Mouse (Mus musculus) erythroid progenitor cell, adult 5-6 weeks (primary cell): ENCODE data around the gene Stat6. TPM values are rescaled to one million over a fixed set of nuclear protein-coding genes. Genes with fewer than 3 reads are reported as not detected.

Experiments used
- ATAC-seq: replicated peaks from 2 replicates; pipeline ENCODE4 v1.8.0; 2016; ENCODE audit warnings: moderate number of reproducible peaks, mild to moderate bottlenecking, moderate TSS enrichment, inconsistent platforms; ENCODE audit not compliant: poor library complexity, low FRiP score, severe bottlenecking
- total RNA-seq, 2 experiments: library from RNA; stranded (forward) in 1 of 2; stranded (reverse) in 1 of 2; fragments of 150-400 nt in 1 of 2; fragments of 186-747, 209-891 nt in 1 of 2; gene quantifications; 2 replicates each; pipeline versions ENCODE4 v1.2.3 to v1.2.4; 2015 to 2017; ENCODE audit warnings: low replicate concordance in 2 of 2

Stat6 gene
- total RNA-seq, 2 experiments from 2014 or later, result 11.3 to 26.8 TPM

- ATAC-seq, result no peak
Measured at GRCm38 (mm10) chr10:127667269-127668092, 24.7 kb downstream of the Stat6 start.

GRCm38 (mm10) chr10:127668093-127669050 lies 25.6 kb downstream of the Stat6 start, which contains the start of gene Nab2:
Gene Nab2, minus strand, starts transcription at chr10:127668568.
- no peak for ATAC-seq

GRCm38 (mm10) chr10:127669170-127669569 lies 26.4 kb downstream of the Stat6 start:
- ATAC-seq, result no peak

GRCm38 (mm10) chr10:127670185-127670584 lies 27.4 kb downstream of the Stat6 start:
- ATAC-seq, result no peak

- ATAC-seq, result no peak
Measured at GRCm38 (mm10) chr10:127671276-127671675, 28.5 kb downstream of the Stat6 start.

- ATAC-seq, result no peak
Measured at GRCm38 (mm10) chr10:127674046-127674655, 31.4 kb downstream of the Stat6 start.

GRCm38 (mm10) chr10:127674794-127675522 lies 32.2 kb downstream of the Stat6 start:
- ATAC-seq, result peak; percentile 75

- ATAC-seq, result no peak
Measured at GRCm38 (mm10) chr10:127675859-127676398, 33.1 kb downstream of the Stat6 start.

GRCm38 (mm10) chr10:127676691-127677548 lies 34.1 kb downstream of the Stat6 start:
- ATAC-seq, result peak; percentile 87

GRCm38 (mm10) chr10:127677591-127678336 lies 35.0 kb downstream of the Stat6 start:
- peak; percentile 58 for ATAC-seq

GRCm38 (mm10) chr10:127679208-127679607 lies 36.4 kb downstream of the Stat6 start:
- no peak for ATAC-seq

- no peak for ATAC-seq
Measured at GRCm38 (mm10) chr10:127679881-127680280, 37.1 kb downstream of the Stat6 start.

GRCm38 (mm10) chr10:127682886-127683285 lies 40.1 kb downstream of the Stat6 start:
- ATAC-seq, result no peak

GRCm38 (mm10) chr10:127691053-127691452 lies 48.3 kb downstream of the Stat6 start:
- no peak for ATAC-seq

GRCm38 (mm10) chr10:127694636-127695035 lies 51.9 kb downstream of the Stat6 start:
- ATAC-seq, result peak; percentile 73

GRCm38 (mm10) chr10:127695775-127696174 lies 53.0 kb downstream of the Stat6 start:
- no peak for ATAC-seq

- ATAC-seq, result no peak
Measured at GRCm38 (mm10) chr10:127698966-127699365, 56.2 kb downstream of the Stat6 start.

GRCm38 (mm10) chr10:127703299-127703698 lies 60.5 kb downstream of the Stat6 start:
- no peak for ATAC-seq
